Mouse (Mus musculus) liver, postnatal 0 days (tissue): Measurements from ENCODE around the gene Agap1.

ENCODE experiments used
- CTCF ChIP-seq: sonication (generic); IDR thresholded peaks from 2 replicates; pipeline ENCODE4 v1.5.1; 2016; ENCODE audit warnings: antibody characterized with exemption, low read depth
- EP300 ChIP-seq: IDR thresholded peaks from 2 replicates; pipeline ENCODE4 v1.6.1; 2016; ENCODE audit warnings: antibody characterized with exemption, low read depth, mild to moderate bottlenecking

- TF ChIP-seq CTCF = no peak
- TF ChIP-seq EP300 = no peak
Measured at GRCm38 (mm10) chr1:89450139-89450538, 4.5 kb upstream of the Agap1 start.
